Mouse (Mus musculus) cerebral cortex, adult 2 months (tissue): Measurements from ENCODE around the gene Sfswap.

ENCODE experiments used
- WGBS: fragments of 180-500 bp; shearing (Covaris S2); methylation state at CpG from one replicate; pipeline ENCODE4 v1.1.7; 2018; 5-methylcytosine and 5-hydroxymethylcytosine counted together

Sfswap gene

DNA sequence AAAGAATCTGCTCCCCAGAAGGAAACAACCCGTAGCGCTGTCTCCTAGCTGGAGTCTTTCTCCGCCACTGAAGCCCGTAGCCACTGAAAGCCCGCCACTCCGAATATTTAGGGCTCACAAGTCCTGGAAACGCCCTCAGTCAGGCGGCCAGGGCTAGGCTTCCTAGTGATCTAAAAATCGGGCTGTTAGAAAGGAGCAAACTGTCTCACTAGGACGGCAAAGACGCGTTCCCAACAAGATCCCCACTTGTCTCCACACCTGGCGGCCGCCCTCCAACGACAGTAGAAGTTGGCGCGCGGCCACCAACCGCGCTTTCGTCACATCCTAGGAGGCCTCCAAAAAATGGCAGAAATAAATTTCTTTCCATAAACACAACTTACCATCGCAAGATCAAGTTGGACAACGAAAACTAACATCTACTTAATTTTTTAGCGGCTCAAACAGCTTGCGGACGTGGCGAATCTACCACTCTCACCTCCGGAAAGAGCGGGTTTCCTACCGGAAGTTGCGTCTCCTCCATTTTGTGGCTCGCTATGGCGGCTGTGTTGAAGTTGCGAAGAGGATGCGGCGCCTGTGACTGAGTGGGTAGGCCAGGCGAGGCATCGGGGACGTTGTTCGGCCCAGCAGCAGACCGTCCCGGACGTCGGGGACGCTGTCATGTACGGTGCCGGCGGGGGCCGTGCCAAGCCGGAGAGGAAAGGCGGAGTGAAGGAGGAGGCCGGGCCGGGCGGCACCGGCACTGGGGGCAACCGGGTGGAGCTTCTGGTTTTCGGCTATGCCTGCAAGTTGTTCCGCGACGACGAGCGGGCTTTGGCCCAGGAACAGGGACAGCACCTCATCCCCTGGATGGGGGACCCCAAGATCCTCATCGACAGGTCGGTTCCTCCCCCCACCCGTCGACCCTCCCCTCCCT lies at the start of gene Sfswap:
Gene Sfswap, plus strand, starts transcription at position 500 of the 913 bp plus-strand sequence.
- WGBS: under 1% methylated on average over 66 of the region's 66 CpGs

DNA sequence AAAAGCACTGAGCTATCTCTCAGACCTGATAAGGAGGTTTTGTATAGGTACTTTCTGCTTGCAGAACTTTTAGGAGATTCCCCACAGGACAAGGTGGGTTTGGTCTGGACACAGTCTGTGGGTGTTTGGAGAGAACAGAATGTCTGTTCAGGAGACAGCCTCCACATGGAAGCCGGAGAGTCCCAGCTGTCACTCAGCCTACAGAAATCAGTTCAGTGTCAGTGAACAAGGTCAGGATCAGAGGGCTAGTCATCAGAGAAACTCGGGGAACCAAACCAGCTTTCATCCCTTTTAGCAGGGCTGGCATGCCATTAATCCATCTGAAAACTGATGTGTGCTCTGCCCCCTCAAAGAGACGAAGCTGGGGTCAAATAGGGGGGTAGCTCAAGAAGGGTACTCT lies 48.5 kb upstream of the Sfswap start:
- WGBS: 55% methylated on average over 3 of the region's 3 CpGs

DNA sequence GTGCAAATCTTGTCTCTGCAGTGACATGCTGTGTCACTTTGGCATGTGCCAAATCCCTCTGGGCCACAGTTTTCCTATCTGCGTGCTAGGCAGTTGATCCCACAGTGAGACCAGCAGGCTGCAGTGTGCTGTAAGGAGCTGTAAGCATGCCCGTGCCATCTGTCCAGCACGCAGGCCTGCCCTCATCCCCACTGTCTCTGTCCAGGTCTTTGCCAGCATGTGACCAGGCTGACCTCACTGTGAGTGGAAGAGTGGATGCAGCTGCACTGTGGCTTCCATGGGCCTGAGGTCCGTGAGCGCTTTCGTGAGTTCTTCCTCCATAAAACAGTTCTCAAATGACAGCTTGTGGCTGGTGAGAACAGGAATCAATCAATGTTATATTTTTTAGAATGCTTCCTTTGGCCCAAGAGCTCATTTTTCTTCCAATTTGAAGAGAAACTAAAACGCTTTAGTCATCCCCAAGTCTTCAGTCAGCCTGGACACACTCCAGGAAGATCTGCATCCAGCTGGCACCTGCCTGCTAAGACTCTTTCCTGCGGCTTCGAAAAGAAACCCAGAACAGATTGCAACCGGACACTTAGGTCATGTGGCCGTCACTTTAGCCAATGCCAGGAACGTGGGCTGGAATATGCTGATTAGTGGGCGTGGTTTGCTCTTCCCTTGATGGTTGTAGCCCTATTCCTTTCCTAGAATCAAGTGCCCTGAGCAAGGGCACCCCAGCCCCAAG lies 46.1 kb upstream of the Sfswap start:
- 5% methylated on average over 13 of the region's 13 CpGs for WGBS

DNA sequence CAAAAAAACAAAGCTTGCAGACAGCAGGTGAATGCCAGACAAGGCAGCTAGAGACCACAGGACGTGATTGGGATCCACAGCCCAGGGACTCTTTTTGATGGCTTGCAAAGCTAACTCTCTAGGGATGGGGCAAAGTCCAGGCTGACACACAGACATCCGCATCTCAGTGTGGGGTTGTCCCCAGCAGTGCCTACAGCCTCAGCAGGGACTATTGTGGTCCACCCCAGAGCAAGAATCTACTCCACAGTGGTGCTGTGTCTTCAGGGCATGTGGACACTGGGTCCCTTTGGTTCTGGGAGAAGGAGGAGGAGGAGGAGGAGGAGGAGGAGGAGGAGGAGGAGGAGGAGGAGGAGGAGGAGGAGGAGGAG lies 45.5 kb upstream of the Sfswap start:
- WGBS: 33% methylated on average over 2 of the region's 2 CpGs

DNA sequence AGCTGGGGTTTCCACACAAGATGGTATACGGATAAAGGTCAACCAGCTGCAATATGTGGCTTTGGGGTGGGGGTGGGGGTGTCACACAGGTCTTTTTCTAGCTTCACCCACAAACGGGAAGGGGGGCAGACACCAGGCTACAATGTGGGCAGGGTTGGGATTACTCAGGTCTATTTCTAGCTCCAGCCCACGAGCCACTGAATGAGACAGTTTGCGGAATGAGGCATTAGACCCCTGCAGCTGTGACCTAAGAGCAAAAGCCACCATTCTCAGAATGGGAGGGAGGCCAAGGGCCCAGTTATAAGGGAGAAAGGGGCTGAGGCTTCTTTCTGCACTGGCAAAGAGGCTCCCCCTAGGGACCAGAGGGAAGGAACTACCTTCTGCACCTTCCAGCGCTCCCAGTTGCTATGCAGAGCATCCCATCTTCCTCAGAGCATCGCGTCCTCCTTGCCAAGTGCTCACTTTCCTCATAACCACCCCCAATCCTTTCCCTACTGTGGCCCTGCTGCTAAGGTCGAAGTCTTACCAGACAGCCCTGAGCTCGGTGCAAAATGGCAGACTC lies 44.4 kb upstream of the Sfswap start:
- 31% methylated on average over 9 of the region's 9 CpGs for WGBS

DNA sequence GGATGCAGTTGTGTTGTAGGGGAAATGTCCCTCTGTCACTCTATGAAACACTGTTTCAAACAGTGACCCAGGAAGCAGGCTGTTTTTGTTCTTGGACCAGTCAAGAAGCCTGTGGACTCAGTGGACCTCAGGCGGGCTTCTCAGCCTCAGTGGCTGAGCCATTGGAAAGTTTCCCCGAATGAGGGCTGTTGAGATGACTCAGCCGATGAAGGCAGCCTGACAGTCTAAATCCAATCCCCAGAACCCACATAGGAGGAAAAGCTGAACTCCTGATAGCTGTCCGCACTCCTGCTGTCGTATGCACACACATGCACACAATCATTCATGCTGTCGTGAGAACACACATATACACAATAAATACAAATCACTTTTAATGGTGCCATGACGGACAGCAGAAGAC lies 42.9 kb upstream of the Sfswap start:
- 48% methylated on average over 7 of the region's 7 CpGs for WGBS

DNA sequence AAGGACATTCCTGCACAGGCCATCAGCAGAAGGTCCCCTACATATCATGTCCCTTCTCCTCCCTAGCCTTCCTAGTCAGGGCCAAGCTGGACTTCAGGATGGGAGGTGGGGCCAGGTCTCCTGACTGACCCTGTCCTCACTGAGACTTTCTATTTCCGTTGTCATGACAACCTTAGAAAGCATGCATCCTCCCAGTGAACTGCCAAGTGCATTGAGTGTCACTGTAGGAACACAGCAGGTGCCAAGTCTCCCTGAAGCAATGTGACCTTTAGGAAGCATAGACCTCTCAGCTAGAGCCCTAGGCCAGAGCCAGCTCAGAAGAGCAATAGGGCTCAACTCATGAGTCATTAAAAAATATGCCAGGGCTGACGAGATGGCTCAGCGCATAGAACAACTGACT lies 42.5 kb upstream of the Sfswap start:
- WGBS: 80% methylated on average over 3 of the region's 3 CpGs

DNA sequence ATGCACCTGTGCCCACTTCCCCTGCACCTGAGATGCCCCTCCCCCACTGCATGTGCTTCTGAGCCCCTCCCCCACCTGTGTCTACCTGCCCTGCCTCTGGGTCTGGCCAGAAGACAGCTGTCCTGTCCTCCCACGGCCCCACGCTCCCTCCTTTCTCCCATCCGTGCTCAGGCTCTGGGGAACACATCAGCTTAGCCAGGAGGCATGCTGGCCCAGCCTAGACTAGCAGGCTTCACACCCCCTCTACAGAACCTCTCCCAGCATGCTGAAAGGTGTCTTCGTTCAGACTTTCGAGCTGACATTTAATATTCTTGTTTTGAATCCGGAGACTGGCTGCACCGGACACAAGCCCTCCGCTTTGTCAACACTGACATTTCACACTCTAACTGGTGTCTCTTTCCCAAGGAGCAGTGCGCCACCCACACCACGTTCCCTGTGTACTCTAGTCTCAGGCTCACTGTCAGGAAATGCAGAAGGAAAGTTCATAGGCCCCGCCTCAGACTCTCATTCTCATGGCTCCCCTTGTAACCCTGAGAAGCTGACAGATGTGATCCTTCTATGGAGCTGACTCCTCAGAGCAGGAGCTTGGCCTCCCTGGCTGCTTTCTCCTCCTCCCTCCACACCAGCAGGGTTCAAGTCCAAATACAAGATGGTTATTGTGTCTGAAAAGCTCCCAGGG lies 40.1 kb upstream of the Sfswap start:
- 44% methylated on average over 11 of the region's 11 CpGs for WGBS

DNA sequence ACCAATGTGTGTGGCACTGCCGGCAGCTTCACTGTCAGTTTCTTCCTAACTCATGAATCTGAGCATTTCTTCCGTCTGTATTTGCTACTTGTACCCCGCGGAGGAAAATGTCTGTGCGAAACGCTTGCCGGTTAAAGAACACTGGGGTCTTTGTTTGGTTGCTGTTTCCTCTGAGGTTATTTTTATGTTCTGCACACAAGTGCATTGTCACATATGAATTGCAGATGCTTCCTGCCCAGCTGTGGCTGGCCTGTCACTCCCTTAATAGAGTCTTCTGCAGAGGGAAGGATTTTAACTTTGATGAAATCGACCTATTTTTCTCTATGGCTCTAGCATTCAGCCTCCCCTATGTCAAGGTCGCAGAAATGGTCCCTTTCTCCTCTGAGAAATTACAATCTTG lies 37.4 kb upstream of the Sfswap start:
- WGBS: 59% methylated on average over 9 of the region's 9 CpGs

DNA sequence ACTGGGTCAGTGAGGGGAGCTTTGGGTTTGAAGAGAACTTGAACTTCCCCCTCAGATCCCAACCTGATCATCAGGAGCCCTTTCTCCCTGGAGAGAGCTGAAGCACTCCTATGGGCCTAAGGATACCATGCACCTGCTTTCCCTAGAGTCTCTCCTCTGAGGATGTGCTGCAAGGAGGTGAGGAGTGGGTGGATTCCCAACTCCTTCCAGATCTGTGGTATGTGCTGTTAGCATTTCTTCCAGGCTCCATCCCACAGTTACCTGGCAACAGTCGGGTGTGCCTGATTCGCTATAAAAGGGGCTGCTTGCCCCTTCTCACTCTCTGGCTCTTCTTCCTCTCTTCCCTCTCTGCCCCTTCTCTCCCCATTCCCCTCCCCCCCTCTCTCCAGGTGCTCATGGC lies 35.2 kb upstream of the Sfswap start:
- 69% methylated on average over 2 of the region's 2 CpGs for WGBS

DNA sequence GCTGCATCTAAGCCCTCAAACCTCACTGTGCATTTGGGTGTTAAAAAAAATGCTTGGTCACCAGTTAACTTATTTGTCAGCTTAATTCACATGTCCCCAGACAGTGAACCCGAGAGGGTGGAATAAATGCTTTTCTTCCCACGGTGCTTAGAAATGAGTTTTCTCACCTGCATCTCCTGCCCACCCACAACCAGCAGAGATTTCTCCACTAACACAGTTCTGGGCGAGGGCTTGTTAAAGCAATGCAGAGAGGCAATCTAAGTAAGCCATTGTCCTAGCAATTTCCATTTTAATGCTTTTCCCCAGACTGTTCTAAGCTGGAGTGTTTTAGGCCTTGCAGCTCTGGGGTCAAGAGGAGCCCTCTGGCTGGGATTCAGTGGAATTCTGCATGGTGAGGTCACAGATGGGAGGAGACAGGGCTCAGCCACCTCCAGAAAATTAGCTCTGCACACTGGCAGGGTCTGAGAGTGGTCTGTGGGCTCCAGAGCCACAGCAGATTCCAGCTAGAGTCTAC lies 25.4 kb upstream of the Sfswap start:
- WGBS: 42% methylated on average over 3 of the region's 3 CpGs

DNA sequence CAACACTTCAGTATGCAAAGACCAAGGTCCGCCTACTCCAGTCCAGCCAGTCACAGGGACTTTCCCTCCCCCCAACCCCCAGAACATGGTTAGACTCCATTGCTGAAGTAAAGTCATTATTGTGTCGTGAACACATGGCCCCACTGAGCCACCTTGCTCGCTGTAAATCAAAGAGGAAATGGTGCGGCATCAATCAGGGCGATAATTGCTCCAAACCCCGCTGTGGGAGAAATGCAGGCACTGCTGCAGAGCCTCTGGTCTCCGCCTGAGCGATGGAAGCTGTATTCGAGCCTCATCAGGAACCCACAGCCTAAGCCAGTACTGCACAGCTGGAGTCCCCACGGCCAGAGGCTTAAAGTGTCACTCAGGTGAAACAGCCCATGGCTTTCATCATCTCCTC lies 11.1 kb upstream of the Sfswap start:
- WGBS: 65% methylated on average over 10 of the region's 10 CpGs

DNA sequence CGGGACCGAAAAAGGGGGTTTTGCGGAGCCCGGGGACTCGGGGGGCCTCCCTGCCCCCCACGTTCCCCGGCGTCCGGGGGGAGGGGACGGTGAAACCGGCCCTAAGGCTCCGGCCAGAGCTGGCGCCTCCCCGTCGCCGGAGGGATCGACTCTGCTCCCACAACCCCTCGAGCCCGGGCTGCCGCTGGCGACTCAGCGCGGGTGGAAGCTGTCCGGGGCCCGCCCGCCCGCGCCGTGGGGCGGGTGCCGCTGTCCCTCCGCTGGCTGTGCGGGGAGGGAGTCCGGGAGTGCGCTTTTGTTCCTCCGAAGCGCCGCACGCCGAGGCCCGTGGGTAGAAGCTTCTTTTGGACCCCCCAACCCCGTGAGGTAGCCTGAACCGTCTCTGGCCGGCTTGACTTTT lies 650 bp downstream of the Sfswap start:
- under 1% methylated on average over 32 of the region's 44 CpGs for WGBS

DNA sequence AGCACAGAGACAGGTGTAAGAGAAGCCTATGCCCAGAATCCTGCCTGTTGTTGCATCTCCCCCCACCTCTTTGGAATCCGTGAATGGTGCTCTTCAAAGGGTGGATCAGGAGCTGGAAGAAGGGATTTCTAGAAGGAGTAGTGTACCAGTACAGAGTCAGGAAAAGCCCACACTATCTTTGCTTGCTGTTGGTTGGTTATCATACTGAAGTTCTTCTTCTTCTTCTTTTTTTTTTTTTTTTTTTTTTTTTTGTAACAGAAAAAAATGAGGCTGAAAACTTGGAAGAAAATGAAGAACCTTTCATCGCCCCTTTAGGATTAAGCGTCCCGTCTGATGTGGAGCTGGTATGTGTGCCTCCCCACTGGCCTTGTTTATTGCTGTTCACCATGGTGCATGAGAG lies 5.9 kb downstream of the Sfswap start:
- WGBS: 94% methylated on average over 4 of the region's 4 CpGs

DNA sequence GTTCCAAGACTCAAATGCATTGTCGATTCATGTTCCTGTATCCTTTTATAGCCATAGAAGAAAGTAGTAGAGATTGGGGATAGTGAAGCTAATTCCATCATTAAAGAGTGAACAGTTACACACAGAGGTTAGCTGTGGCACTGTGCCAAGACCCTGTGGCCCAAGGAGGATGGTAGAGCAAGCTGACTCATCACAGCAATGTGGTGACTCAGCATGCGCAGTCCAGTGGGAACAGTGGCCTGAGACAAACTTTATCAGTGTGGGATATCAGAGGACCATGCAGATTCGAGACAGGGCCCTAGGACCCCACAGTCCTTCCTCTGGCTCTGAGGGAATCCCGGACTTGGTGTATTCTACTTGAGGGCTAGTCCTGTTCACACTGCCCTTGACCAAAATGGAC lies 17.2 kb downstream of the Sfswap start:
- WGBS: 73% methylated on average over 4 of the region's 4 CpGs

DNA sequence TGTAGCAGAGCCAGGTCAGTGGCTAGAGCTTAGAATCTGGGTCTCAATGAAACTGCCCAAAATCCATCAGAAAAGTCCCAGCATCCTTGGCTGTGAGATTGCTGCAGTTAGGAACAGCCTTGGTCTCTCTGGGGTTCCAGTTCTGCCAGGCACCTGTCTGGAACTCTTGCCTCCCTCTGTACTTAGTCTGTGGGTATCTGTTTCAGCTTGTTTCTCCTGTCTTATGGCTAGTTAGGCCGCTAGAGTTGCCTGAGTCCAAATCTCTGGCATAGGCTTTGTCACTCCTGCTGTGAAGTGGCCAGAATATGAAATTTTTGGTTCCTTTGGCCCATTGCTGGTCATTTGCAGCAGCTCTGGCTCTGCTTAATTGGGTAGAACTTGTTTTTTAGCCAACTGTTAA lies 17.8 kb downstream of the Sfswap start:
- WGBS: 60% methylated on average over 1 of the region's 1 CpGs

DNA sequence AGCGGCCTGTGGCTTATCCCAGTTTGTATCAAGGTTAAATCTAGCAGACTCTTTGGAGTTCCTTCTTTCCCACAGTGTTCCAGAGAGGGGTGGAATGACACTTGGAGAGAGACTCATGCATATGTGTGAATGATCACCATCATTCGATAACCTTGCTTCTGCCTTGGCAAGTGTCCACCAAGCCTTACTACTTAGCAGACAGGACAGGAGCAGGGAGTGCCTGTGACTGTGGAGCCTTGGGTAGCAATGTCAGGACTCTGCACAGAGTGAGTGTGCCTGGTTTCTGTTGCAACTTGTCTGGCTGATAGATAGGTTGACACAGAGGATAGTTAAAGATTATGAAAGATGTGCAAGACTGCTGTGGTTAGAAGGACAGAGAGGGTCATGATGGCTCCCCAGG lies 18.6 kb downstream of the Sfswap start:
- 78% methylated on average over 2 of the region's 2 CpGs for WGBS

DNA sequence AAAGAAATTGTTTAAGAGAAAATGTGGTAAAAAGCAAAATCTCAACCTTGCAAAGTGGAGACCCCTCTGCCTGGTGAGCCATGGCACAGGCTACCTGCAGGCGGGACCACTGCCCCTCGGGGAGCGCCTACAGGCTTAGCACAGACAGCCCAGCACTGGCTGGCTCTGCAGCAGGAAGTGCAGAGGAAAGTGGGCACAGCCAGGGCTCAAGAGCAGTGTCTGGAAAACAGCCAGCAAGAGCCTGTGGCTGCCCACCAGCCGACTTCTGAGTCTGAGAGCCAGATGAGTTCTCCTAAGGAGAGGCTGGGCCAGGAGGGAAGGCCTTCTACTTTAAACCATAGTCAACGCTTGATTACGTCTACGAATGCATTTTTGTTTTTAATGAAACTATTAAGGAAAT lies 20.5 kb downstream of the Sfswap start:
- WGBS: 45% methylated on average over 7 of the region's 7 CpGs

DNA sequence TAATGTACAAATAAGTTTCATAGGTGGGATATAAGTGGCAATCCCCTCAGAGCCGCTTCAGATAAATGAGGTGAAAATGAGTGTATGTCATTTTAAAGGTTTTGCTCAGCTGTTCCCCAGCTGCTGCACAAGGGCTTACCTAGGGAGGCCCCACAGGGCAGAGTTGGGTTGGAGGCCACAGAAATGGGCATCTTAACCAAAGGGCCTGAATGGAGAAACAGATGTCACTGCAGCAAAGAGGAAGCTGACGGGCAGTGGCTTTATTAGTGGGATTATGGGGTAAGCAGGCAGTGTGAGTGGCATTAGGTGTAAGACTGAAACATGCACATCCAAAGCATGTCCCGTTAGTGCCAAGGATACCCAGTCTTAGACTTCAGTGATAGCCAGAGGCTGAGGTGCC lies 20.9 kb downstream of the Sfswap start:
- WGBS: 76% methylated on average over 3 of the region's 3 CpGs

DNA sequence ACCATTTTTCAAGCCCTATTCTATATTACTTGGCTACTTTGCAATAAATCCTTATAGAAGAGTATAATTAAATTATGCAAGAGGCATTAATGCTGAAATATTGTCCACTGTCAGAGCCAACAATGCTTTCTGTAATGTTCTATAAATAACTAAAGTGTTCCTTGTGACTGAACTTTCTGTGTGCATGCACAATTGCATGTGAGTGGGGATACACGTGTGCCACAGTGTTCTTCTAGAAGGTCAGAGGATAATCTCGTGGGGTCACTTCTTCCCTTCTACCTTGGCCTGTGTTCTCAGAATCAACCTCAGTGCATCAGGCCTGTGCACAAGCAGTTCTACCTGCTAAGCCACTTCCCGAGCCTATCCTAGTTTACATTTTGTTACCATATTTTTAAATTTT lies 22.1 kb downstream of the Sfswap start:
- WGBS: 77% methylated on average over 3 of the region's 3 CpGs

DNA sequence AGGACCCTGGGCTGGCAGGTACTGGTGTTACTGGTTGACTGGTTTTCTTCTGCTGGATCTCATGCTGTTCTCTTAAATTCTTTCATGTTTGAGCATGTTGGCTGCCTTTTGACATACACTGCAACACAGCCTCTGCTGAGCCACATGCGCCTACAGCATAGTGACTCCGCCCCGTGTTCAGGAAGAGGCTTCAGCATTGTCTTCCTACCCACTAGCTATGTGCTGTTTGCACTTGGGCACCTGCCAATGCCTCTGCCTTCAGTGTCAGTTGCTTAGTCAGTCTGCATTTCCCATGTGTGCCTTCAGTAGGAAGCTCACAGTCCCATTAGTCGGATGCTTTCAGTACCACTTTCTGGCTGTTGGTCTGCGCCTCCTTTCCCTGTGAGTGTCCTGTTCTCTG lies 23.7 kb downstream of the Sfswap start:
- 56% methylated on average over 5 of the region's 5 CpGs for WGBS

DNA sequence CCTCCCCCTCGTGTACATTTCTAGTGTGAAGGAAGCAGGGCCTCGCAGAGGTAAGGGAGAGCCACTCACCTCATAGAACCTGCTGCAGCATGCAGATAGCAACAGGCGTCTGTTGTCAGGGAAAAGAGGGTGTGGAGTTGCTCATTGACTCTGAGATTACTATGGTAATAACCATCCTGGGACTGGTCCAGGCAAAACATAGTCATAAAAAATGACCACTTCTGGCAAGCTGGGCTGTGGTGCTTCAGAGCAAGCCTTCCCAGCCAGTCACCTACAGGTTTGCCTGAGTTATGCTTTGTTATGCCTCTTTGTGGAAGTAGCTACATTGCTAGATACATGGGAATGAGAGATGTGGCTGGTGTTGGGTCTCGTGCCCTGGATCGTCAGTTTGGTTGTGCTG lies 26.1 kb downstream of the Sfswap start:
- 76% methylated on average over 5 of the region's 5 CpGs for WGBS
